Mouse (Mus musculus) cerebellum, adult 2 months (tissue): ENCODE measurements around the gene Rfx4. TPM values are rescaled to one million over a fixed set of nuclear protein-coding genes. Genes with fewer than 3 reads are reported as not detected.

Experiments
- DNase-seq, 2 experiments: peaks; one replicate each; pipeline ENCODE4 v3.0.0; 2021
- H3K27ac ChIP-seq: fragments of 200-500 bp; 2 replicates; pipeline ENCODE4 v1.5.1; 2012; ENCODE audit warnings: low read length, control low read depth, inconsistent platforms; ENCODE audit not compliant: insufficient read depth
- H3K27me3 ChIP-seq: fragments of 200-500 bp; 2 replicates; pipeline ENCODE4 v1.6.1; 2012; ENCODE audit warnings: inconsistent platforms, mild to moderate bottlenecking, low read length, moderate library complexity; ENCODE audit not compliant: control insufficient read depth, insufficient read depth
- H3K4me1 ChIP-seq: fragments of 200-500 bp; 2 replicates; pipeline ENCODE4 v1.6.1; 2011; ENCODE audit warnings: low read length; ENCODE audit not compliant: control insufficient read depth, insufficient read depth
- H3K4me3 ChIP-seq: fragments of 200-500 bp; replicated peaks from 2 replicates; pipeline ENCODE3; 2011; ENCODE audit warnings: mild to moderate bottlenecking, low read depth, low read length, control low read depth; ENCODE audit not compliant: insufficient read depth
- CTCF ChIP-seq: fragments of 200-500 bp; IDR thresholded peaks from 2 replicates; pipeline ENCODE4 v1.5.1; 2011; ENCODE audit warnings: low read depth, mild to moderate bottlenecking, control low read depth, low read length, moderate library complexity, borderline replicate concordance; ENCODE audit not compliant: insufficient read depth
- POLR2A ChIP-seq: fragments of 200-500 bp; IDR thresholded peaks from 2 replicates; pipeline ENCODE4 v1.6.1; 2011; ENCODE audit warnings: low read length, control low read depth, borderline replicate concordance; ENCODE audit not compliant: insufficient read depth
- WGBS: fragments of 180-500 bp; shearing (Covaris S2); methylation state at CpG from one replicate; pipeline ENCODE4 v1.1.7; 2018; 5-methylcytosine and 5-hydroxymethylcytosine counted together
- polyA plus RNA-seq: library from polyadenylated mRNA; depleted of rRNA; stranded (reverse); fragments of >200 nt; gene quantifications from 2 replicates; pipeline ENCODE4 v1.2.3, GENCODE M21; 2012; rRNA removed

Rfx4 gene
- polyA plus RNA-seq, result 16.9 and 17.0 TPM in 2 replicates

- Histone ChIP-seq H3K27me3 (peaks cover 9% of the 10 kb centered on the region; the same call in 1 of the 2 replicates), H3K4me1 (peaks cover 4% of the 10 kb centered on the region; the same call in 1 of the 2 replicates), H3K27ac (no peak within 1 kb of the TSS), H3K4me3 (peak within 1 kb of the TSS; percentile 34)
- peak; percentile 20 to 34 for DNase-seq
- 10% methylated on average over 24 of the region's 24 CpGs for WGBS
- TF ChIP-seq CTCF (no peak), POLR2A (no peak)
Measured at GRCm38 (mm10) chr10:84755786-84756203, at the start of gene Rfx4. Rfx4 (plus strand) TSS chr10:84756062.

GRCm38 (mm10) chr10:84706543-84706942, 49.3 kb upstream of the Rfx4 start:
- TF ChIP-seq CTCF (no peak), POLR2A (no peak)
- Histone ChIP-seq H3K27ac (no peak overlapping the region), H3K27me3 (no peaks in the 10 kb centered on the region), H3K4me1 (no peaks in the 10 kb centered on the region), H3K4me3 (no peak overlapping the region)
- DNase-seq, result no peak
- 71% methylated on average over 8 of the region's 8 CpGs for WGBS

GRCm38 (mm10) chr10:84707226-84707625, 48.6 kb upstream of the Rfx4 start:
- H3K4me3 ChIP-seq, result no peak overlapping the region
- no peaks in the 10 kb centered on the region for H3K4me1 ChIP-seq
- no peak overlapping the region for H3K27ac ChIP-seq
- 63% methylated on average over 6 of the region's 6 CpGs for WGBS
- no peak for DNase-seq
- TF ChIP-seq POLR2A, result no peak
- TF ChIP-seq CTCF, result no peak
- H3K27me3 ChIP-seq, result no peaks in the 10 kb centered on the region

- Histone ChIP-seq H3K27me3 (no peaks in the 10 kb centered on the region), H3K27ac (no peak overlapping the region), H3K4me1 (no peaks in the 10 kb centered on the region), H3K4me3 (no peak overlapping the region)
- 56% methylated on average over 14 of the region's 14 CpGs for WGBS
- no peak for TF ChIP-seq POLR2A
- TF ChIP-seq CTCF, result no peak
- no peak for DNase-seq
Measured at GRCm38 (mm10) chr10:84707752-84708530, 47.9 kb upstream of the Rfx4 start.

- Histone ChIP-seq H3K27me3 (no peaks in the 10 kb centered on the region), H3K4me1 (no peaks in the 10 kb centered on the region), H3K4me3 (no peak overlapping the region), H3K27ac (no peak overlapping the region)
- WGBS, result 46% methylated on average over 4 of the region's 4 CpGs
- TF ChIP-seq POLR2A, result no peak
- no peak for DNase-seq
Measured at GRCm38 (mm10) chr10:84710192-84710591, 45.7 kb upstream of the Rfx4 start.

- TF ChIP-seq POLR2A (no peak), CTCF (no peak)
- WGBS, result 48% methylated on average over 4 of the region's 4 CpGs
- Histone ChIP-seq H3K4me1 (no peaks in the 10 kb centered on the region), H3K27ac (no peak overlapping the region), H3K27me3 (no peaks in the 10 kb centered on the region), H3K4me3 (no peak overlapping the region)
- no peak for DNase-seq
Measured at GRCm38 (mm10) chr10:84710827-84711226, 45.0 kb upstream of the Rfx4 start.

GRCm38 (mm10) chr10:84711479-84711878, 44.4 kb upstream of the Rfx4 start:
- Histone ChIP-seq H3K4me1 (no peaks in the 10 kb centered on the region), H3K27ac (no peak overlapping the region), H3K27me3 (no peaks in the 10 kb centered on the region), H3K4me3 (no peak overlapping the region)
- 74% methylated on average over 8 of the region's 8 CpGs for WGBS
- TF ChIP-seq CTCF, result no peak
- no peak for DNase-seq

GRCm38 (mm10) chr10:84711940-84712339, 43.9 kb upstream of the Rfx4 start:
- Histone ChIP-seq H3K4me1 (no peaks in the 10 kb centered on the region), H3K4me3 (no peak overlapping the region), H3K27ac (no peak overlapping the region), H3K27me3 (no peaks in the 10 kb centered on the region)
- DNase-seq, result no peak
- WGBS, result 72% methylated on average over 5 of the region's 5 CpGs
- no peak for TF ChIP-seq CTCF
- TF ChIP-seq POLR2A, result no peak

- Histone ChIP-seq H3K4me1 (no peaks in the 10 kb centered on the region), H3K4me3 (no peak overlapping the region), H3K27me3 (no peaks in the 10 kb centered on the region), H3K27ac (no peak overlapping the region)
- DNase-seq, result no peak
- TF ChIP-seq CTCF, result no peak
- WGBS, result 74% methylated on average over 6 of the region's 6 CpGs
Measured at GRCm38 (mm10) chr10:84712532-84712931, 43.3 kb upstream of the Rfx4 start.
